Mouse (Mus musculus) inflammation-experienced regulatory T-cells (primary cell): ENCODE results near the gene Heyl. TPM values are rescaled to one million over a fixed set of nuclear protein-coding genes. Genes with fewer than 3 reads are reported as not detected.

Experiments
- polyA plus RNA-seq, 2 experiments: library from polyadenylated mRNA; unstranded; fragments of 100-300 nt; shearing (Covaris generic); gene quantifications; one replicate each; pipeline ENCODE4 v1.2.1; 2017

Gene Heyl
- polyA plus RNA-seq = under 1 TPM in 1 of 2 experiments, not detected in 1; 0.29 TPM

GRCm38 (mm10) chr4:123233492-123234084, at the start of gene Heyl:
Gene Heyl, plus strand, starts transcription at chr4:123233556.

GRCm38 (mm10) chr4:123201186-123202093, 31.9 kb upstream of the Heyl start, which contains the start of gene Nt5c1a:
Gene Nt5c1a, plus strand, starts transcription at chr4:123201504.

GRCm38 (mm10) chr4:123261721-123262401, 28.5 kb downstream of the Heyl start, which contains the start of gene Pabpc4:
Gene Pabpc4, plus strand, starts transcription at chr4:123262351.

Other genes with a start within 250 kb of the Heyl start
- gene Mycl, start 237.9 kb upstream of the Heyl start, polyA plus RNA-seq = not detected
- 10 to 100 TPM; 20.3 to 25.8 TPM for gene Trit1, start 217.0 kb upstream of the Heyl start, polyA plus RNA-seq
- gene Bmp8b, start 128.4 kb upstream of the Heyl start, polyA plus RNA-seq = under 1 TPM; 0.08 to 0.16 TPM
- gene Oxct2b, start 117.3 kb upstream of the Heyl start, polyA plus RNA-seq = not detected
- 100 to 1,000 TPM in 1 of 2 experiments, 10 to 100 TPM in 1; 82.9 to 100 TPM for gene Ppie, start 93.6 kb upstream of the Heyl start, polyA plus RNA-seq
- 1 to 10 TPM in 1 of 2 experiments, under 1 TPM in 1; 0.30 to 3.6 TPM for gene Hpcal4, start 50.3 kb upstream of the Heyl start, polyA plus RNA-seq
- under 1 TPM in 1 of 2 experiments, not detected in 1; 0.31 TPM for gene Nt5c1a, start 32.1 kb upstream of the Heyl start, polyA plus RNA-seq
- 10 to 100 TPM in 1 of 2 experiments, 1 to 10 TPM in 1; 9.5 to 12.5 TPM for gene Pabpc4, start 28.8 kb downstream of the Heyl start, polyA plus RNA-seq
- gene Oxct2a, start 90.1 kb downstream of the Heyl start, polyA plus RNA-seq = not detected
- not detected for gene Bmp8a, start 109.7 kb downstream of the Heyl start, polyA plus RNA-seq